Mouse (Mus musculus) large intestine, adult 2 months (tissue): Measurements from ENCODE around the gene Il10rb. TPM values are rescaled to one million over a fixed set of nuclear protein-coding genes. Genes with fewer than 3 reads are reported as not detected.

ENCODE experiments used
- DNase-seq: peaks from one replicate; pipeline ENCODE4 v3.0.0-alpha.2; 2012; ENCODE audit warnings: low read depth, low spot score
- WGBS: fragments of 180-500 bp; shearing (Covaris S2); methylation state at CpG from one replicate; pipeline ENCODE4 v1.1.7; 2018; 5-methylcytosine and 5-hydroxymethylcytosine counted together
- polyA plus RNA-seq: library from polyadenylated mRNA; depleted of rRNA; stranded (reverse); fragments of >200 nt; gene quantifications from 2 replicates; pipeline ENCODE4 v1.2.3, GENCODE M21; 2012; rRNA removed

Il10rb gene
- polyA plus RNA-seq, result 54.1 and 74.1 TPM in 2 replicates

GRCm38 (mm10) chr16:91405640-91406584, at the start of gene Il10rb:
Gene Il10rb (plus strand): TSS chr16:91406164.
- WGBS, result under 1% methylated on average over 51 of the region's 51 CpGs
- no peak for DNase-seq

- WGBS, result 71% methylated on average over 10 of the region's 10 CpGs
- DNase-seq, result no peak
Measured at GRCm38 (mm10) chr16:91356760-91357525, 49.0 kb upstream of the Il10rb start.

GRCm38 (mm10) chr16:91357526-91357900, 48.5 kb upstream of the Il10rb start:
- 30% methylated on average over 10 of the region's 10 CpGs for WGBS
- DNase-seq, result no peak

GRCm38 (mm10) chr16:91358555-91358954, 47.4 kb upstream of the Il10rb start:
- WGBS, result 35% methylated on average over 8 of the region's 8 CpGs

GRCm38 (mm10) chr16:91359531-91359930, 46.4 kb upstream of the Il10rb start:
- WGBS, result 87% methylated on average over 13 of the region's 13 CpGs
- DNase-seq, result no peak

More at GRCm38 (mm10) chr16:91358555-91358954, 47.4 kb upstream of the Il10rb start:
- DNase-seq, result no peak

GRCm38 (mm10) chr16:91360162-91360561, 45.8 kb upstream of the Il10rb start:
- WGBS, result 63% methylated on average over 3 of the region's 3 CpGs
- no peak for DNase-seq

GRCm38 (mm10) chr16:91362006-91362405, 44.0 kb upstream of the Il10rb start:
- 77% methylated on average over 2 of the region's 2 CpGs for WGBS
- no peak for DNase-seq

GRCm38 (mm10) chr16:91362616-91363272, 43.2 kb upstream of the Il10rb start:
- DNase-seq, result no peak
- WGBS, result 46% methylated on average over 12 of the region's 12 CpGs

- 20% methylated on average over 3 of the region's 3 CpGs for WGBS
- DNase-seq, result no peak
Measured at GRCm38 (mm10) chr16:91363483-91363882, 42.5 kb upstream of the Il10rb start.

GRCm38 (mm10) chr16:91366567-91366966, 39.4 kb upstream of the Il10rb start:
- no peak for DNase-seq

- DNase-seq, result no peak
- WGBS, result 71% methylated on average over 2 of the region's 2 CpGs
Measured at GRCm38 (mm10) chr16:91367066-91367465, 38.9 kb upstream of the Il10rb start.

GRCm38 (mm10) chr16:91372577-91373472, 33.1 kb upstream of the Il10rb start, which contains the start of gene Ifnar2:
Gene Ifnar2 (plus strand): TSS chr16:91372783.
- WGBS, result 1% methylated on average over 62 of the region's 62 CpGs
- no peak for DNase-seq

- no peak for DNase-seq
- 29% methylated on average over 13 of the region's 13 CpGs for WGBS
Measured at GRCm38 (mm10) chr16:91373473-91374252, 32.3 kb upstream of the Il10rb start.

GRCm38 (mm10) chr16:91374253-91374634, 31.7 kb upstream of the Il10rb start:
- WGBS, result 84% methylated on average over 3 of the region's 3 CpGs
- DNase-seq, result no peak

- 85% methylated on average over 10 of the region's 10 CpGs for WGBS
- DNase-seq, result no peak
Measured at GRCm38 (mm10) chr16:91376701-91377100, 29.3 kb upstream of the Il10rb start.

GRCm38 (mm10) chr16:91378431-91378986, 27.5 kb upstream of the Il10rb start:
- DNase-seq, result no peak
- 42% methylated on average over 17 of the region's 17 CpGs for WGBS

GRCm38 (mm10) chr16:91378991-91379390, 27.0 kb upstream of the Il10rb start:
- no peak for DNase-seq
- WGBS, result 31% methylated on average over 9 of the region's 9 CpGs

- no peak for DNase-seq
- WGBS, result 67% methylated on average over 3 of the region's 3 CpGs
Measured at GRCm38 (mm10) chr16:91379412-91379811, 26.6 kb upstream of the Il10rb start.
